Mouse (Mus musculus) kidney, embryonic 15.5 days (tissue): Measurements from ENCODE around the gene Ltb4r1. TPM values are rescaled to one million over a fixed set of nuclear protein-coding genes. Genes with fewer than 3 reads are reported as not detected.

ENCODE experiments used
- ATAC-seq: fragments of 200-750 bp; cut with Nextera tagmentation; replicated peaks from 2 replicates; pipeline ENCODE4 v1.8.0; 2017; ENCODE audit warnings: moderate TSS enrichment; ENCODE audit not compliant: low FRiP score
- H3K27ac ChIP-seq: fragments of 300-500 bp; sonication (generic); 2 replicates; pipeline ENCODE4 v1.5.1; 2015; ENCODE audit warnings: mild to moderate bottlenecking, inconsistent platforms
- H3K27me3 ChIP-seq: fragments of 300-500 bp; sonication (generic); 2 replicates; pipeline ENCODE4 v1.6.1; 2015; ENCODE audit warnings: inconsistent platforms
- H3K36me3 ChIP-seq: fragments of 300-500 bp; sonication (generic); 2 replicates; pipeline ENCODE4 v1.6.1; 2015; ENCODE audit warnings: inconsistent platforms
- H3K4me1 ChIP-seq: fragments of 300-500 bp; sonication (generic); 2 replicates; pipeline ENCODE4 v1.6.1; 2015; ENCODE audit warnings: inconsistent platforms
- H3K4me2 ChIP-seq: fragments of 300-500 bp; sonication (generic); 2 replicates; pipeline ENCODE4 v1.6.1; 2015; ENCODE audit warnings: moderate library complexity, mild to moderate bottlenecking, inconsistent platforms
- H3K4me3 ChIP-seq: fragments of 300-500 bp; sonication (generic); replicated peaks from 2 replicates; pipeline ENCODE4 v1.5.1; 2015; ENCODE audit warnings: mild to moderate bottlenecking, inconsistent platforms
- H3K9ac ChIP-seq: fragments of 300-500 bp; sonication (generic); 2 replicates; pipeline ENCODE4 v1.6.1; 2015; ENCODE audit warnings: mild to moderate bottlenecking, inconsistent platforms
- H3K9me3 ChIP-seq: fragments of 300-500 bp; sonication (generic); replicated peaks from 2 replicates; pipeline ENCODE4 v1.6.1; 2016; ENCODE audit warnings: inconsistent platforms
- WGBS: fragments of 180-500 bp; shearing (Covaris S2); methylation state at CpG from one replicate; pipeline ENCODE4 v1.1.7; 2015; ENCODE audit warnings: mixed read lengths; 5-methylcytosine and 5-hydroxymethylcytosine counted together
- polyA plus RNA-seq: library from polyadenylated mRNA; unstranded; fragments of >200 nt; fragmentation: Nextera tagmentation; extraction: Ambion mirVana; gene quantifications from 2 replicates; pipeline ENCODE4 v1.2.1, GENCODE M21; 2015

Gene Ltb4r1
- polyA plus RNA-seq, 1 experiment from 2014 or later = 0.73 TPM

GRCm38 (mm10) chr14:55788256-55789050 is 22.7 kb downstream of the Ltb4r1 start, which contains the start of gene Ripk3:
Gene Ripk3 (minus strand): TSS chr14:55788865.
- Histone ChIP-seq H3K4me3 (peak within 1 kb of the TSS; percentile 51), H3K36me3 (no peaks in the 10 kb centered on the region), H3K9ac (peak within 1 kb of the TSS; percentile 40; the same call in 1 of the 2 replicates), H3K4me1 (peaks cover 31% of the 10 kb centered on the region), H3K27ac (no peak within 1 kb of the TSS), H3K9me3 (no peaks in the 10 kb centered on the region), H3K4me2 (peak within 1 kb of the TSS; percentile 83), H3K27me3 (peaks cover 34% of the 10 kb centered on the region)
- peak; percentile 19; the same call in 1 of the 2 replicates for ATAC-seq
- WGBS = 3% methylated on average over 40 of the region's 40 CpGs

- Histone ChIP-seq H3K4me1 (peaks cover 16% of the 10 kb centered on the region), H3K4me2 (no peak overlapping the region), H3K27ac (no peak overlapping the region), H3K4me3 (no peak overlapping the region), H3K9ac (no peak overlapping the region), H3K27me3 (0 out of 2 replicates have a peak, but pooled peaks cover 5% of the 10 kb centered on the region), H3K9me3 (no peaks in the 10 kb centered on the region), H3K36me3 (no peaks in the 10 kb centered on the region)
- ATAC-seq = no peak
- WGBS = 54% methylated on average over 2 of the region's 2 CpGs
Measured at GRCm38 (mm10) chr14:55793461-55793860, 27.7 kb downstream of the Ltb4r1 start.

- Histone ChIP-seq H3K27ac (no peak overlapping the region), H3K9me3 (no peaks in the 10 kb centered on the region), H3K4me3 (no peak overlapping the region), H3K4me1 (peaks cover 11% of the 10 kb centered on the region), H3K9ac (no peak overlapping the region), H3K36me3 (no peaks in the 10 kb centered on the region), H3K27me3 (0 out of 2 replicates have a peak, but pooled peaks cover 5% of the 10 kb centered on the region), H3K4me2 (no peak overlapping the region)
- ATAC-seq = no peak
- 45% methylated on average over 2 of the region's 2 CpGs for WGBS
Measured at GRCm38 (mm10) chr14:55793946-55794345, 28.2 kb downstream of the Ltb4r1 start.

- Histone ChIP-seq H3K4me3 (no peak overlapping the region), H3K4me1 (peaks cover 11% of the 10 kb centered on the region; the same call in 1 of the 2 replicates), H3K9me3 (no peaks in the 10 kb centered on the region), H3K4me2 (no peak overlapping the region), H3K36me3 (no peaks in the 10 kb centered on the region), H3K27me3 (no peaks in the 10 kb centered on the region), H3K9ac (no peak overlapping the region), H3K27ac (peak overlapping the region; percentile 22; the same call in 1 of the 2 replicates)
- no peak for ATAC-seq
- WGBS = 71% methylated on average over 15 of the region's 15 CpGs
Measured at GRCm38 (mm10) chr14:55795380-55796163, 29.8 kb downstream of the Ltb4r1 start.

GRCm38 (mm10) chr14:55814885-55815284 is 49.1 kb downstream of the Ltb4r1 start:
- Histone ChIP-seq H3K27me3 (0 out of 2 replicates have a peak, but pooled peaks cover 4% of the 10 kb centered on the region), H3K4me1 (peaks cover 5% of the 10 kb centered on the region; the same call in 1 of the 2 replicates), H3K4me3 (peak overlapping the region; percentile 55), H3K4me2 (peak overlapping the region; percentile 74), H3K27ac (peak overlapping the region; percentile 66), H3K36me3 (no peaks in the 10 kb centered on the region), H3K9ac (peak overlapping the region; percentile 35; the same call in 1 of the 2 replicates), H3K9me3 (no peaks in the 10 kb centered on the region)
- ATAC-seq = peak; percentile 84
- WGBS = 24% methylated on average over 16 of the region's 16 CpGs

GRCm38 (mm10) chr14:55815310-55815751 is 49.6 kb downstream of the Ltb4r1 start:
- peak overlapping the region; percentile 35; the same call in 1 of the 2 replicates for H3K9ac ChIP-seq
- peaks cover 5% of the 10 kb centered on the region; the same call in 1 of the 2 replicates for H3K4me1 ChIP-seq
- H3K36me3 ChIP-seq = no peaks in the 10 kb centered on the region
- H3K27me3 ChIP-seq = 0 out of 2 replicates have a peak, but pooled peaks cover 4% of the 10 kb centered on the region
- peak overlapping the region; percentile 66 for H3K27ac ChIP-seq
- H3K9me3 ChIP-seq = no peaks in the 10 kb centered on the region
- H3K4me3 ChIP-seq = peak overlapping the region; percentile 55
- 21% methylated on average over 17 of the region's 17 CpGs for WGBS
- H3K4me2 ChIP-seq = peak overlapping the region; percentile 74
- ATAC-seq = peak; percentile 78

Other genes starting within 250 kb of the Ltb4r1 start
- gene Nrl, start 241.0 kb upstream of the Ltb4r1 start, polyA plus RNA-seq = not detected in 2 replicates
- gene Pck2, start 225.7 kb upstream of the Ltb4r1 start, polyA plus RNA-seq = 50.5 and 55.4 TPM in 2 replicates
- 89.2 and 93.0 TPM in 2 replicates for gene Dcaf11, start 206.0 kb upstream of the Ltb4r1 start, polyA plus RNA-seq
- 1.6 TPM in 2 replicates for gene A730061H03Rik, start 205.6 kb upstream of the Ltb4r1 start, polyA plus RNA-seq
- gene Fitm1, start 190.3 kb upstream of the Ltb4r1 start, polyA plus RNA-seq = 4.2 and 6.1 TPM in 2 replicates
- gene Psme1, start 187.8 kb upstream of the Ltb4r1 start, polyA plus RNA-seq = 147 and 153 TPM in 2 replicates
- 6.8 and 7.4 TPM in 2 replicates for gene Emc9, start 180.7 kb upstream of the Ltb4r1 start, polyA plus RNA-seq
- gene Psme2, start 174.8 kb upstream of the Ltb4r1 start, polyA plus RNA-seq = 248 and 261 TPM in 2 replicates
- gene Rnf31, start 174.3 kb upstream of the Ltb4r1 start, polyA plus RNA-seq = 18.6 and 21.7 TPM in 2 replicates
- 12.8 and 14.6 TPM in 2 replicates for gene Irf9, start 162.4 kb upstream of the Ltb4r1 start, polyA plus RNA-seq
- 20.3 and 22.4 TPM in 2 replicates for gene Rec8, start 147.9 kb upstream of the Ltb4r1 start, polyA plus RNA-seq
- gene Ipo4, start 130.0 kb upstream of the Ltb4r1 start, polyA plus RNA-seq = 97.4 and 115 TPM in 2 replicates
- gene Gm49378, start 128.1 kb upstream of the Ltb4r1 start, polyA plus RNA-seq = 1.4 and 2.3 TPM in 2 replicates
- 113 and 123 TPM in 2 replicates for gene Tm9sf1, start 122.2 kb upstream of the Ltb4r1 start, polyA plus RNA-seq
- gene Tssk4, start 115.8 kb upstream of the Ltb4r1 start, polyA plus RNA-seq = 0.92 and 1.0 TPM in 2 replicates
- 53.6 and 55.8 TPM in 2 replicates for gene Mdp1, start 105.5 kb upstream of the Ltb4r1 start, polyA plus RNA-seq
- 68.2 and 72.6 TPM in 2 replicates for gene Gmpr2, start 94.0 kb upstream of the Ltb4r1 start, polyA plus RNA-seq
- gene Nedd8, start 93.8 kb upstream of the Ltb4r1 start, polyA plus RNA-seq = 545 and 565 TPM in 2 replicates
- 43.6 and 46.9 TPM in 2 replicates for gene Tinf2, start 84.1 kb upstream of the Ltb4r1 start, polyA plus RNA-seq
- 2.1 TPM in 2 replicates for gene Tgm1, start 52.0 kb upstream of the Ltb4r1 start, polyA plus RNA-seq
- gene Rabggta, start 43.7 kb upstream of the Ltb4r1 start, polyA plus RNA-seq = 37.6 and 41.8 TPM in 2 replicates
- 94.5 and 94.7 TPM in 2 replicates for gene Dhrs1, start 20.3 kb upstream of the Ltb4r1 start, polyA plus RNA-seq
- gene Nop9, start 20.3 kb upstream of the Ltb4r1 start, polyA plus RNA-seq = 38.6 and 43.4 TPM in 2 replicates
- 10.0 and 11.2 TPM in 2 replicates for gene Cideb, start 7.5 kb upstream of the Ltb4r1 start, polyA plus RNA-seq
- gene Ltb4r2, start 4.5 kb upstream of the Ltb4r1 start, polyA plus RNA-seq = 0.25 and 0.35 TPM in 2 replicates
- 13.9 and 15.8 TPM in 2 replicates for gene Adcy4, start 18.1 kb downstream of the Ltb4r1 start, polyA plus RNA-seq
- gene Ripk3, start 22.9 kb downstream of the Ltb4r1 start, polyA plus RNA-seq = 38.1 and 40.4 TPM in 2 replicates
- gene Nfatc4, start 57.2 kb downstream of the Ltb4r1 start, polyA plus RNA-seq = 32.2 and 39.9 TPM in 2 replicates
- 20.7 and 22.4 TPM in 2 replicates for gene Nynrin, start 88.0 kb downstream of the Ltb4r1 start, polyA plus RNA-seq
- gene Cbln3, start 118.4 kb downstream of the Ltb4r1 start, polyA plus RNA-seq = 0.33 and 0.65 TPM in 2 replicates
- gene Khnyn, start 119.0 kb downstream of the Ltb4r1 start, polyA plus RNA-seq = 18.0 and 19.5 TPM in 2 replicates
- gene Sdr39u1, start 134.3 kb downstream of the Ltb4r1 start, polyA plus RNA-seq = 56.6 and 63.8 TPM in 2 replicates
- gene Cma1, start 178.7 kb downstream of the Ltb4r1 start, polyA plus RNA-seq = 2.1 and 2.6 TPM in 2 replicates
- gene Cma2, start 185.0 kb downstream of the Ltb4r1 start, polyA plus RNA-seq = not detected in 2 replicates